ENCODE assay signal across 9 mouse cellular contexts in the genomic region with DNA sequence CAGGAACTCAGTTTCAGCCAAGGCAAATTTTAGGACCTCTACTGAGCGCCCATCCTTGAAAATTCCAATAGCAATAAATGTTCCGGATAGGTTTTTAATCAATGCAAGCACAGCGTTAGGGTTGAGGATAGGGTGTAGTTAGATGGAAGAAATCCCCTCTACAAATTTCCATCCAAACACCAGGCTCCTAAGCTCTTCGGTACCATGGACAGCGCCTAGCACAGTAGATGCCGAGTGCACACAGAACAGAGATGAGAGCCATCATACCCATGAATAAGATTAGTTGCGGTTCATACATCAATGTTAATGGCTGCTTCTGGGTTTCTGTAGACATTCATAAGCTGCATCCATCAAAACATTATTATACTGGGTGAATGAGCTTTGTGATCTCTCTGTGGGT.
A peak's percentile ranks its signal among the peaks of the same experiment; 100 is the strongest.
DNase-seq lines count a peak whose midpoint lies in the region; ATAC-seq and TF ChIP-seq lines count a peak whose summit lies in the region.
"Had no signal": no experiment of that assay in that cellular context is flagged by ENCODE, and none has a peak within 500 bp of the region (broad histone marks: within the 10 kb centered on the region; RNA-seq: fewer than 3 reads in every experiment).

No protein-coding gene starts in this region.

- no peak for TF ChIP-seq POLR2A in limb, embryonic 14.5 days (IDR thresholded peaks at IDR 0.05; ENCODE audit: borderline replicate concordance, extremely low read depth, insufficient read depth, insufficient read length)

- no peak overlapping the region for H3K4me2 ChIP-seq in kidney, embryonic 15.5 days
- H3K4me2 ChIP-seq in limb, embryonic 14.5 days (replicated peaks; ENCODE audit: low read depth, low read length, severe bottlenecking), result no peak overlapping the region
- H3K4me2 ChIP-seq: limb, embryonic 15.5 days had no signal

- whole genome bisulfite sequencing in kidney, embryonic 15.5 days, result 34% methylated on average over 7 of the region's 7 CpGs
- 36% methylated on average over 7 of the region's 7 CpGs for WGBS in limb, embryonic 14.5 days

- no peak for ATAC-seq in kidney, embryonic 15.5 days (replicated peaks; ENCODE audit: low FRiP score)
- ATAC-seq in limb, embryonic 14.5 days (ENCODE audit: low FRiP score, low read depth), result no peak

- H3K36me3 ChIP-seq in kidney, embryonic 15.5 days, result no peaks in the 10 kb centered on the region
- no peaks in the 10 kb centered on the region for H3K36me3 ChIP-seq in limb, embryonic 14.5 days (ENCODE audit: control insufficient read depth, insufficient read depth, low read length)
- H3K36me3 ChIP-seq: limb, embryonic 15.5 days had no signal

- H3K27ac ChIP-seq in kidney, embryonic 15.5 days, result no peak overlapping the region
- H3K27ac ChIP-seq in limb, embryonic 14.5 days (replicated peaks; ENCODE audit: low read depth, low read length), result no peak overlapping the region
- H3K27ac ChIP-seq: limb, embryonic 15.5 days had no signal

- H3K4me1 ChIP-seq in kidney, embryonic 15.5 days, result no peaks in the 10 kb centered on the region
- no peaks in the 10 kb centered on the region for H3K4me1 ChIP-seq in limb, embryonic 14.5 days (ENCODE audit: control insufficient read depth, insufficient read depth, low read length)
- H3K4me1 ChIP-seq: limb, embryonic 15.5 days had no signal

- H3K4me3 ChIP-seq in kidney, embryonic 15.5 days (replicated peaks), result no peak overlapping the region
- no peak overlapping the region for H3K4me3 ChIP-seq in limb, embryonic 14.5 days (replicated peaks; ENCODE audit: low read length)
- H3K4me3 ChIP-seq: limb, embryonic 15.5 days had no signal

- no peaks in the 10 kb centered on the region for H3K27me3 ChIP-seq in kidney, embryonic 15.5 days
- no peaks in the 10 kb centered on the region for H3K27me3 ChIP-seq in limb, embryonic 14.5 days (ENCODE audit: control insufficient read depth, insufficient read depth, low read length)
- H3K27me3 ChIP-seq: limb, embryonic 15.5 days had no signal

- no peak overlapping the region for H3K9ac ChIP-seq in kidney, embryonic 15.5 days
- no peak overlapping the region for H3K9ac ChIP-seq in limb, embryonic 14.5 days (ENCODE audit: low read depth, low read length, severe bottlenecking)
- H3K9ac ChIP-seq: limb, embryonic 15.5 days had no signal

- DNase-seq in kidney, adult 9 months, result peak; percentile 30
- peak; percentile 48 for DNase-seq in Muller cell, postnatal 12 days (ENCODE audit: inconsistent ontology term)
- DNase-seq in brain, adult 2 months (ENCODE audit: low read depth, low spot score), result peak; percentile 32
- peak; percentile 87 for DNase-seq in limb, embryonic 14.5 days (ENCODE audit: low spot score)
- no peak for DNase-seq in frontal cortex, postnatal 36 days (ENCODE audit: low spot score in 2 of 2)
- no peak for DNase-seq in frontal cortex, adult 2 months (ENCODE audit: extremely low spot score in 1 of 2, low spot score in 1 of 2)
- DNase-seq in cerebellum, adult 8-10 months, result no peak

- H3K9me3 ChIP-seq in kidney, embryonic 15.5 days (replicated peaks), result no peaks in the 10 kb centered on the region
- H3K9me3 ChIP-seq in limb, embryonic 14.5 days (ENCODE audit: control insufficient read depth, low read length), result no peaks in the 10 kb centered on the region
- H3K9me3 ChIP-seq: limb, embryonic 15.5 days had no signal

Comparison
In these comparisons a context has a peak if more than half of its experiments do, and no peak if none do; other contexts are left out.
1. DNase-seq: peak in kidney, adult 9 months (single experiment), Muller cell, postnatal 12 days (single experiment), brain, adult 2 months (single experiment) and limb, embryonic 14.5 days (single experiment); none in frontal cortex, postnatal 36 days (0 of 2), frontal cortex, adult 2 months (0 of 2) and cerebellum, adult 8-10 months (single experiment).